Mouse (Mus musculus) gastrocnemius, adult 2 months (tissue): ENCODE measurements around the gene Ccl4. TPM values are rescaled to one million over a fixed set of nuclear protein-coding genes. Genes with fewer than 3 reads are reported as not detected.

Experiments used
- DNase-seq: peaks from one replicate; pipeline ENCODE4 v3.0.0; 2022
- H3K27ac ChIP-seq: fragments of 200-600 bp; 2 replicates; pipeline ENCODE4 v1.8.1; 2022; ENCODE audit warnings: mild to moderate bottlenecking
- H3K4me3 ChIP-seq: fragments of 200-600 bp; 2 replicates; pipeline ENCODE4 v1.8.1; 2022; ENCODE audit warnings: mild to moderate bottlenecking, moderate library complexity
- CTCF ChIP-seq: fragments of 200-600 bp; IDR thresholded peaks from 2 replicates; pipeline ENCODE4 v1.8.1; 2022; ENCODE audit warnings: antibody characterized with exemption, mild to moderate bottlenecking, moderate library complexity
- intact Hi-C: fragments of 180-260 bp; cut with DNase I; formaldehyde crosslinking; loops from one replicate; pipeline ENCODE4 v1.15.1; 2025
- total RNA-seq, 2 experiments: library from RNA; stranded (reverse); gene quantifications; 2 replicates each; pipeline ENCODE4 v1.2.3; 2021

Gene Ccl4
- total RNA-seq, 2 experiments from 2014 or later: not detected

DNA sequence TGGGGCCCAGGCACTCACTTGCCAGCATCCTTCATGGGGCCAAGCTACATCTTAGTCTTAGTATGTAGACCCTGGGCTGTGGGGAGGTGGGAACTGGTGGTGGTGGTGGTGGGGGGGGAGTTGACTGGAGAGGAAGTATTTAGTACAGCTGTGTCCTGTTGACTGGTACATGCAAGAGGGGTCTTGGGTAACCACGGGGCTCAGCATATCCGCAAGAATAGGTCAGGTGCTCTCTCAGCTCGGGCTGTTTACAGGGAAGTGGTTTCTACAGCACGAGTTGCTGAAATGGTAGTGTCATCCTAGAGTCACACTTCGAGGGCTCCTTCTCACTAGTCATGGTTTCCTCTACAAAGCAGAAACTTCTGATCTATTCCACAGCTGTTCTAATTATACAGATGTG is 22.2 kb upstream of the Ccl4 start:
- intact Hi-C loops: no loop called here

DNA sequence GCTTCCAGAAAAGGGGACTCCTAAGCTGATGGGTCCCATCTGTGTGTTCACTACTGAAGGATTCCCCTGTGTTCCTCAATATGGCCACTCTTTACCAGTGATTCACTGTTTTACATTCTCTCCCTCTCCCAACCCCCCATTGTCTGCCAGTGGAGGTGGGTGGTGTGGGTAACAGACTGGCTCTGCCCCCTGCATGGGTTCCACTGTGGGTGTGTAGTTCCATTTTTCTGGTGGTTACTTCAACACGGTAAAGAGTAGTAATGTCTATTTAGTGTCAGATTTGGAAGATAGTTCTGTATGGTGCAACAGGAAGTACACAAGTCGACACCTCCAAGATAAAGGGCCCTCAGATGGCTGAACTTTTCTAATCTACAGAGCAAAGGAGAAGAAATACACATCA is 21.2 kb upstream of the Ccl4 start:
- no peak overlapping the region for H3K27ac ChIP-seq
- intact Hi-C loops: no loop called here
- no peak for DNase-seq
- TF ChIP-seq CTCF: no peak
- H3K4me3 ChIP-seq: no peak overlapping the region

More for the DNA sequence above, 22.2 kb upstream of the Ccl4 start:
- no peak for DNase-seq
- H3K27ac ChIP-seq: no peak overlapping the region
- no peak for TF ChIP-seq CTCF
- H3K4me3 ChIP-seq: no peak overlapping the region

DNA sequence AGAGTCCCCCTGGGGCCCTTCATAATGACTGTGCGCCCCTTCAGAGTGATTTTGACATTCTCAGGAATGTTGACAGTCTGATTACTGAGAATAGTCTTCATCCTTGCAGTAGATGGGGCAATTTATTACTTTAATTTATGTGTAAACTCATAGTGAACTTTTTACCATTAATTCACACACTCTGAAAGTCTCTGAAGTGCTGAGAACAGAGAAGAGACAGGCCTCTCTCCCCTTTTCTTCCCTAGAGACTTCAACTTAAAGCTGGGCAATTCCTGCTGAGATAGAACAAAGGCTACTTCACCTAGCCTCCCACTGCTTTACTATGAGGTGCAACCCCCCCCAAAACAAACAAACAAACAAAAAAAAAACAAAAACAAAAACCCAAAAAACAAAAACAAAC is 16.9 kb upstream of the Ccl4 start, which contains the start of gene Rpl9-ps1:
Gene Rpl9-ps1, minus strand, starts transcription at position 101 of the 400 bp plus-strand sequence.
- Histone ChIP-seq H3K27ac (no peak within 1 kb of the TSS), H3K4me3 (no peak within 1 kb of the TSS)
- intact Hi-C loops: no loop called here
- TF ChIP-seq CTCF: no peak
- DNase-seq: no peak

DNA sequence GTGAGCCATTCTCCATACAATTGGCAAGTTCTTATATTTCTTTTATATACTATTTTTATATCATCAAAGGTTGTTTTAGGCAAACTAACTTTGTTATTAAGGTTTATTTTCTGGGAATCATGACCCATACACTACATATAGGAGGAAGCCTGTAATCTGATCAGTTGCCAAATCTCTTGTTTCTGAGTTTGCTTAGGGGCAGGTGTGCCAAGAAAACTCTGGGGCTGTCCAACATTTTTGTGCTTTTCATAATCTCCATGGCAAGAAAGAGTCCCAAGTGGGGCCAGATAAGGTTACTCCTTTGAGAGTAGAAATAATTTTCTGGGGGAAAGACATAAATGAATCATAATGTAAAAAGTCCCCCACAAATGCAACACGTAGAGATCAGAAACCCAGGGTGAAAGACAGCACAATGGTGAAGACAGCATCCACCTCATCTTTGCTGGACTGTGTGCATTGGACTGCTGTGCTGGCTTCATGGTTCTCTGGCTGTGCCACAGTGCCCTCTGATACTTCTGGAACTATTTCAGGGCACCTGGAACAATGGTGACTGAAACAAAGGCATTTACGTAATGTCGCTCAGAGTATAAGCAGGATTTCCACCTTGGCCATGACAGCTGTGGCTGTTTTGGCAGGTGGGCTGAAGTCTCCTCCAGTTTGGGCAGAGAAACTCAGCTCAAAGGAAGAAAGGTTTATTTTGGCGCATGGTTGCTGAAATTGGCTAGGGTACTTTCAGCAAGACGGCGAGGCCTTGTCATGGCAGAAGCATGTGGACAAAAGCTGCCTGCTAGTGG is 15.8 kb upstream of the Ccl4 start:
- intact Hi-C loops: no loop called here
- Histone ChIP-seq H3K4me3 (no peak overlapping the region), H3K27ac (no peak overlapping the region)
- DNase-seq: no peak
- TF ChIP-seq CTCF: no peak

GRCm38 (mm10) chr11:83649305-83649841 is 13.0 kb upstream of the Ccl4 start, which contains the start of gene Ccl3:
TSS of gene Ccl3 (minus strand) at chr11:83649355.
- intact Hi-C loops: no loop called here
- Histone ChIP-seq H3K27ac (no peak within 1 kb of the TSS), H3K4me3 (no peak within 1 kb of the TSS)
- no peak for DNase-seq
- no peak for TF ChIP-seq CTCF

GRCm38 (mm10) chr11:83654606-83655005 is 7.8 kb upstream of the Ccl4 start:
- Histone ChIP-seq H3K27ac (no peak overlapping the region), H3K4me3 (no peak overlapping the region)
- no peak for TF ChIP-seq CTCF
- no peak for DNase-seq
- intact Hi-C loops: no loop called here

DNA sequence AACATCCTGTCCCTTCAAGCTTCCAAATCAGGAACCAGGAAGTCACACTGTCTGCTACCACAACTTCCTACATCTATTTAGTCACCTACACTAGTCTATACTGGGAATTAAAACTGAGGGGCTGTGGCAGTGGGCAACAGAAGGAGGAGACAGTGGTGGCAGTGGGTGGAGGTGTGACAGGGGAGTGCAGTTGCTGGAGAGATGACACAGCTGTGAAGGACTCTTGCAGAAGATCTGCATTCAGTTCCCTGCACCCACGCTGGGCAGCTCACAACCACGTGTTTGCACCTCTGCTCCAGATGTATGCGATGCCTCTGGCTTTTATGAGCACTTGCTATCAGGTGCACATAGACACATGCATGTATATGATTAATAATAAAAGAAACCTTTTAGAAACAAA is 4.9 kb upstream of the Ccl4 start:
- DNase-seq: no peak
- no peak overlapping the region for H3K27ac ChIP-seq
- H3K4me3 ChIP-seq: no peak overlapping the region
- TF ChIP-seq CTCF: no peak
- intact Hi-C loops: no loop called here

DNA sequence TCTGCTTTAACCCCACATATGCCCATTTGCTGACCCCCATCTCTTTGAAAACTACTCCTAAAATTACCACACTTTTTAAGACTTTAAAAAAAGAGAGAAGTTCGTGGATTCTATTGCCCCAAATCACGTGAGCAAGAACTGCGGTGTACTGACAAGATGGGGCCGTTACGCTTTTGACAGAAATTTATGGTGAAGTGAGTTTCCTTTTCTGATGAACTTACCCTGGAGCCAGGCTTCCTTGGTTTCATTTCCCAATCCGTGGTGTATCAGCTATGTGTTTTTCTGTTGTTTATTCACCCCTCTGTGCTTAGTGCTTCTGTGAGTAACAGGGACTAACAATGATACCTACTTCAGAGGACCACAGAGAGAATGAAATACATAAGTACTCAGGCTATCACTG is 3.6 kb upstream of the Ccl4 start:
- TF ChIP-seq CTCF: no peak
- Histone ChIP-seq H3K4me3 (no peak overlapping the region), H3K27ac (no peak overlapping the region)
- intact Hi-C loops: no loop called here
- DNase-seq: no peak

DNA sequence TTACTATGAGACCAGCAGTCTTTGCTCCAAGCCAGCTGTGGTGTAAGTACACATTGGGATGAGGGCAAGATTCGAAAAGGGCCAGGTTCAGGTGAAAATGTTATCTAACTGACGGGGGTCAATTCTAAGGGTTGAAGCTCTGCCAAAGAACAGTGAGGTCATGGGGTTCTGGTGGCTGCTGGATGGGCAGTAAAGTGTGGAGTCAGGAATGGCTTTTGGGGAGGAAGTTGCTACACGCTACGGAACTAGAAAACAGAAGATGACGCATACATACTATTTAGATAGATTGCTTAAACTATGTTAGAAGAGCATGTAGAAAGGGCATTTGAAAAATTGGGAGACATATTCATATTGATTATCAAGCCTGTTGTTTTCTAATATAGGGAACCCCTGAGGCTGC is 1.1 kb downstream of the Ccl4 start:
- DNase-seq: no peak
- Histone ChIP-seq H3K27ac (no peak overlapping the region), H3K4me3 (no peak overlapping the region)
- no peak for TF ChIP-seq CTCF
- intact Hi-C loops: no loop called here

- DNase-seq: no peak
- no peak overlapping the region for H3K4me3 ChIP-seq
- no peak overlapping the region for H3K27ac ChIP-seq
- no peak for TF ChIP-seq CTCF
- intact Hi-C loops: no loop called here
These were observed 9.4 kb downstream of the Ccl4 start for GRCm38 (mm10) chr11:83671743-83672142.

DNA sequence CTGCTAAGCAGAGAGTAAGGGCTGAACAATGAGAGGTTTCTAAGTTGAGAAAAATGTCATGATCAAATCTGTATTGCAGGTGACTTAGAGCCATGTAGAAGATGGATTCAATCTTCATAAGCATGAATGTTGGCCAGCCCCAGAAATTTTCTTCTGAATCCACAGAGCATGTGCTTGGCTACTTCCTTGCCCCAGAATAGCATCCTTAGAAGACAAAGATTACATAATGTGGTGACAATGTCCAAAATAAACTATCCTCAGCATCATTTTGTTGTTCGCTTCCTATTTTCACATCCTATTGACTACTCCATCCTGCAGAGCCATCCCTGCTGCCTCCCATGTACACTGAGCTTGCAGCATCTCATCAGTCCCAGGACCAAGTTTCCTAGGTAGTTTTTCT is 13.3 kb downstream of the Ccl4 start:
- no peak for DNase-seq
- TF ChIP-seq CTCF: no peak
- Histone ChIP-seq H3K27ac (no peak overlapping the region), H3K4me3 (no peak overlapping the region)
- intact Hi-C loops: no loop called here

DNA sequence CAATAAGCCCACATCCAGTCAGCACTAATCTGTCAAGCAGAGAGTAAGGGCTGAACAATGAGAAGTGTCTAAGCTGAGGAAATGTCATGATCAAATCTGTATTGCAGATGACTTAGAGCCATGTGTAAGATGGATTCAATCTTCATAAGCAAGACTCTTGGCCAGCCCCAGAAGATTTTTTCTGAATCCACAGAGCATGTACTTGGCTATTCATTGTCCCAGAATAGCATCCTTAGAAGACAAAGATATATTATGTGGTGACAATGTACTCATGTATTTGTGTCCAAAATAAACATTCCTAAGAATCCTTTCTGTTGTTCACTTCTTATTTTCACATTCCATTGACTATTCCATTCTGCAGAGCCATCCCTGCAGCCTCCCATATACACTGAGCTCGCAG is 27.5 kb downstream of the Ccl4 start:
- Histone ChIP-seq H3K27ac (no peak overlapping the region), H3K4me3 (no peak overlapping the region)
- intact Hi-C loops: no loop called here
- no peak for TF ChIP-seq CTCF
- DNase-seq: no peak

- intact Hi-C loops: no loop called here
- H3K4me3 ChIP-seq: no peak overlapping the region
- no peak for TF ChIP-seq CTCF
- DNase-seq: no peak
- no peak overlapping the region for H3K27ac ChIP-seq
These were observed 29.6 kb downstream of the Ccl4 start for GRCm38 (mm10) chr11:83692008-83692407.

DNA sequence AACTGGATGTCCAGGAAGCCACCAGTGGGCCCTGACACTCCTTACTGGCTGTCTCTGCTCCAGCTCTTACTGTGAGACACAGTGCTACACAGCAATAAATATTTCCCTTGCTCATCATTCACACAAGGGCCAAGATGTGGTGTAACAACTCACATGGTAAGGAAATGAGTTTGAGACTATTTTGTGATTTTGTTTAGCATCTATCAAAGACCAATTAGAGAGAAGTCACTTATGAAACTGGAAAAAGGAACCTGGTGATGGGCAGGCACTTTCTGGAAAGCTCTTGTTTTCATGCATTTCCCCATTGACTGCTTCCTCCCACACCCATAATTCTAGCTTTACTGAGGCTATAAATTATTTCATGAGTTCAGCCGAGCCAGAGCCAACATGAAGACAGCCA is 41.3 kb downstream of the Ccl4 start, which contains the start of gene Wfdc17:
Gene Wfdc17, plus strand, starts transcription at position 287 of the 400 bp plus-strand sequence.
- Histone ChIP-seq H3K27ac (no peak within 1 kb of the TSS), H3K4me3 (no peak within 1 kb of the TSS)
- TF ChIP-seq CTCF: no peak
- no peak for DNase-seq
- intact Hi-C loops: loop anchor here (1.0 kb wide), 1 partner anchor 15 kb away; no protein-coding TSS in a partner anchor
